Mouse (Mus musculus): ENCODE data around the gene Sppl2c. TPM values are rescaled to one million over a fixed set of nuclear protein-coding genes. Genes with fewer than 3 reads are reported as not detected.
A peak's percentile ranks its signal among the peaks of the same experiment; 100 is the strongest.

The Sppl2c gene
- total RNA-seq, 1 experiment: not detected

DNA sequence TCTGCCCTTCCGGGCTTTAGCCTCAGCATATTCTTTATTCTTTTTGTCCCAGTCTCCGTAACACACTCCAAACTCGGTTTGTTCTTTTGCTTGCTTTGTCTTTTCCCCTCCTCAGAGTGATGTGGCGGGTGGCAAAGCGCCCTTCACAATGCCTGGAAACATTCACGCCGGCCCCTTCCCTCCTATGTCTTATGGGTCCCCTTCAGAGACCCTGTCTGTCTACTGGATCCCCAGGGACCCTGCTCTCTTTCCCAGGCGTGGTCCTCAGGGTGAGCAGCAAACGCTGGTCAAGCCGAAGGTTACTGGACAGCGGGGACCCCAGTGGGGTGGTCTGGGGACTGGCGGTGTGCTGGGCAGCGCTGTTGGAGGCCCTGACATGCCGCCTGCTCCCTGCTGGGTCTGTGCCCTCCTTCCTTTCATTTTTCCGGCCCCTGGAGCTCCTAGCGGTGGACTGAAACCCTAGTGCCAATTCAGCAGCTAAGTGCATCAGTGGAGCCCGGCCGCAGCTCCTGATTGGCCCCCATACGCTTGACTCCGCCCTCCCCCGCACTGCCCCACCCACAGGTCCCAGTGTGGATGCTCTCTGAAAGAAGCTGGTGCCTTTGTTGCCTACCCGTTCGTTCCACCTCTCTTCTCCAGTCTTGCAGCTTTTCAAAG is 28.4 kb upstream of the Sppl2c start:
- Histone ChIP-seq H3K27ac (ENCODE audit: insufficient read depth, low read depth, low read length, poor library complexity, severe bottlenecking) (no peak overlapping the region), H3K4me1 (ENCODE audit: control insufficient read depth in 2 of 2, insufficient read depth in 2 of 2, low read length in 2 of 2, poor library complexity in 1 of 2) (no peaks in the 10 kb centered on the region), H3K9ac (ENCODE audit: insufficient read depth, low read depth, low read length, poor library complexity, severe bottlenecking) (no peak overlapping the region), H3K9me3 (ENCODE audit: control insufficient read depth, insufficient read depth, low read depth, low read length) (no peaks in the 10 kb centered on the region), H3K4me3 (ENCODE audit: insufficient read depth in 1 of 2, low read depth in 1 of 2, low read length in 2 of 2, poor library complexity in 1 of 2, severe bottlenecking in 1 of 2) (peak overlapping the region; percentile 39 to 59), H3K36me3 (ENCODE audit: control insufficient read depth, insufficient read depth, low read length, poor library complexity, severe bottlenecking) (no peaks in the 10 kb centered on the region)
- in situ Hi-C loops (cut with MboI; ENCODE audit: low sequenced_read_pairs in 2 of 2, unreplicated experiment in 2 of 2): no loop called here
- peak; percentile 77 for DNase-seq (ENCODE audit: low read depth, low spot score)
- no peak for TF ChIP-seq CHD2 (IDR thresholded peaks at IDR 0.05; ENCODE audit: low read depth, low read length)
- TF ChIP-seq MAFK (IDR thresholded peaks at IDR 0.05; ENCODE audit: insufficient read depth, low read depth, low read length): 0 out of 2 replicates have a peak, but pooled peaks have one; percentile 15
- TF ChIP-seq HCFC1 (IDR thresholded peaks at IDR 0.05; ENCODE audit: borderline replicate concordance, insufficient read depth, low read length): no peak
- no peak for TF ChIP-seq ZNF384 (IDR thresholded peaks at IDR 0.05; ENCODE audit: low read depth, low read length)
- TF ChIP-seq ZC3H11A (IDR thresholded peaks at IDR 0.05; ENCODE audit: borderline replicate concordance, low read depth, low read length): no peak

DNA sequence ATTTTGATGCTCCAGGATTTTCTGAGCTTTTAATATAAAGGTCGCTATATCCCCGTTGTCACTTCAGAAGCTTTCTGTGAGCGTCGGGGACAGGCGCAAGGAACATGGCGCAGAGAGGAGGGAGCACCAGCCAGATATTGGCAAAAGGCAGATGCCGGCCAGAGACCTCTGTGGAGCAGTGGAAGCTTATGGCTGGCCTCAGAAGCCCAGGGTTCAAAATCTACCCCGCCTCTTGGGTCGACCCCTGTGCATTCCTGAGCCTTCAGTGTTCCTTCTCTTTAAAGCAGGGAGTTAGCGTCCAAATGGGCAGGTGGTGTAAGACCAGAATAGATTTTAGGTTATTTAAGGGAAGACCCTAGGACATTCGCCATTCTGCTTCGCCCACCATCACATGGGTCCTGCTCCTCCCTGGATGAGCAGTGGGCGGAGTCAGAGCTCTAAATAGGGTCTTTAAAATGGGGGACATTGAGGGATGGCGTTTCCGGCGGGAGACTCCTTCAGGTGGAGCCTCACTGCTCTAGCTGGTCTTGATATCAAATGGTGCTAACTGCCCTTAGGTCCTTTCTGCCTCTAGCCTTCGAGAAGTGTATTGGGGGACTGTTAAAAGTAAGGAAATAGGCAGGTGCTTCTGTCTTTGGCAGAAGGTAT is 27.7 kb upstream of the Sppl2c start:
- H3K9ac ChIP-seq (ENCODE audit: insufficient read depth, low read depth, low read length, poor library complexity, severe bottlenecking): no peak overlapping the region
- no peaks in the 10 kb centered on the region for H3K4me1 ChIP-seq (ENCODE audit: control insufficient read depth in 2 of 2, insufficient read depth in 2 of 2, low read length in 2 of 2, poor library complexity in 1 of 2)
- no peak overlapping the region for H3K27ac ChIP-seq (ENCODE audit: insufficient read depth, low read depth, low read length, poor library complexity, severe bottlenecking)
- no peak for DNase-seq (ENCODE audit: low read depth, low spot score)
- in situ Hi-C loops (cut with MboI; ENCODE audit: low sequenced_read_pairs in 2 of 2, unreplicated experiment in 2 of 2): no loop called here
- peak overlapping the region; percentile 32 to 59; a peak in 3 of 4 replicates for H3K4me3 ChIP-seq (ENCODE audit: insufficient read depth in 1 of 2, low read depth in 1 of 2, low read length in 2 of 2, poor library complexity in 1 of 2, severe bottlenecking in 1 of 2)
- H3K9me3 ChIP-seq (ENCODE audit: control insufficient read depth, insufficient read depth, low read depth, low read length): no peaks in the 10 kb centered on the region
- no peaks in the 10 kb centered on the region for H3K36me3 ChIP-seq (ENCODE audit: control insufficient read depth, insufficient read depth, low read length, poor library complexity, severe bottlenecking)
- no peak for TF ChIP-seq ZNF384 (IDR thresholded peaks at IDR 0.05; ENCODE audit: low read depth, low read length)
- TF ChIP-seq MAFK (IDR thresholded peaks at IDR 0.05; ENCODE audit: insufficient read depth, low read depth, low read length): no peak

DNA sequence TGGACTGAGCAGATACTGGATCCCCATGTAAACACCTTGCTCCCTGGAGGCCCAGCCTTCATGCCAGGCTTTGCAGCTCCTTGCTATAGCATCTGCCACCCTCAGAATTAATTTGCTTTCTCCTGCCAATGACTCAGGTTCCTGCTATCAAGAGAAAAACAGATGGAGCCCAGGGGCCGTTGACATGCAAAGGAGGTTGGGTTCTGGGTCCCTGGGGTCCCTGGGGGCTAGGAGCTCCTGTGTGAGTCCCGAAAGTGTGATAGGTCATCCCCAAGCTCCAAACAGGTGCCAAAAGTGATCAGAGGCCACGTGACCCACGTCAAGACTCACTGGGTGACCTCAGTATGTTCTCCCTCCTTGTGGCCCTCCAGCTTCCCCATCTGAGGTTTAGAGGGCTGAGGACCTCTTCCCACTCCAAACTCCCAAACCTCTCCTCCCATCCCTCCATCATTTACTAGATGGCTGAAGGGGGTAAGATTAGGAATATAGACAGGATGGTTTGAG is 26.3 kb upstream of the Sppl2c start:
- Histone ChIP-seq H3K27ac (ENCODE audit: insufficient read depth, low read depth, low read length, poor library complexity, severe bottlenecking) (no peak overlapping the region), H3K4me1 (ENCODE audit: control insufficient read depth in 2 of 2, insufficient read depth in 2 of 2, low read length in 2 of 2, poor library complexity in 1 of 2) (no peaks in the 10 kb centered on the region), H3K4me3 (ENCODE audit: insufficient read depth in 1 of 2, low read depth in 1 of 2, low read length in 2 of 2, poor library complexity in 1 of 2, severe bottlenecking in 1 of 2) (no peak overlapping the region), H3K9ac (ENCODE audit: insufficient read depth, low read depth, low read length, poor library complexity, severe bottlenecking) (no peak overlapping the region), H3K36me3 (ENCODE audit: control insufficient read depth, insufficient read depth, low read length, poor library complexity, severe bottlenecking) (no peaks in the 10 kb centered on the region), H3K9me3 (ENCODE audit: control insufficient read depth, insufficient read depth, low read depth, low read length) (no peaks in the 10 kb centered on the region)
- no peak for DNase-seq (ENCODE audit: low read depth, low spot score)
- in situ Hi-C loops (cut with MboI; ENCODE audit: low sequenced_read_pairs in 2 of 2, unreplicated experiment in 2 of 2): loop anchor here in 1 of 2 experiments (10.0 kb wide), 1 partner anchor 165 kb away; no protein-coding TSS in a partner anchor
- TF ChIP-seq ZNF384 (IDR thresholded peaks at IDR 0.05; ENCODE audit: low read depth, low read length) (no peak), CHD2 (IDR thresholded peaks at IDR 0.05; ENCODE audit: low read depth, low read length) (no peak), HCFC1 (IDR thresholded peaks at IDR 0.05; ENCODE audit: borderline replicate concordance, insufficient read depth, low read length) (no peak), MAFK (IDR thresholded peaks at IDR 0.05; ENCODE audit: insufficient read depth, low read depth, low read length) (no peak), ZC3H11A (IDR thresholded peaks at IDR 0.05; ENCODE audit: borderline replicate concordance, low read depth, low read length) (no peak)

DNA sequence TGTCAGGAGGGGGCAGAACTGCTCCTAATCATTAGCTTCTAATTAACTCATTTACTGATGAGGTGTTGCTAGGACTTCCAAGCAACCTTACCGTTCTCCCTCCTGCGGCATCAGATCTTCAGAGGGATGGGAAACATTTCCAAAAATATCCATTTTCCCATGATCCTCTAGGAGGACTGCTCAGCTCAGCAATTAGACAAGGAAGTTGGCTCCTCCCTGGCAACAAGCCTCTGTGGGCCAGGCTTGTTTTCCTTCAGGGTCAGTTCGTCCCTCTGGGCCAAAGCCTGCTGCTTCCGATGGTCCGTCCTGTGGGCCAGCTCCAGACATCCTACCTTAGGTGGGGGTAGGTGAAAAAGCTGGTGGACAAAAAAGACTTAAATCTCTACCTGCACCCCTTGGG is 25.0 kb upstream of the Sppl2c start:
- in situ Hi-C loops (cut with MboI; ENCODE audit: low sequenced_read_pairs in 2 of 2, unreplicated experiment in 2 of 2): loop anchor here in 1 of 2 experiments (10.0 kb wide), 1 partner anchor 166 kb away; no protein-coding TSS in a partner anchor

More for the DNA sequence above, 25.0 kb upstream of the Sppl2c start:
- Histone ChIP-seq H3K4me3 (ENCODE audit: insufficient read depth in 1 of 2, low read depth in 1 of 2, low read length in 2 of 2, poor library complexity in 1 of 2, severe bottlenecking in 1 of 2) (no peak overlapping the region), H3K9ac (ENCODE audit: insufficient read depth, low read depth, low read length, poor library complexity, severe bottlenecking) (no peak overlapping the region), H3K9me3 (ENCODE audit: control insufficient read depth, insufficient read depth, low read depth, low read length) (no peaks in the 10 kb centered on the region), H3K4me1 (ENCODE audit: control insufficient read depth in 2 of 2, insufficient read depth in 2 of 2, low read length in 2 of 2, poor library complexity in 1 of 2) (no peaks in the 10 kb centered on the region), H3K27ac (ENCODE audit: insufficient read depth, low read depth, low read length, poor library complexity, severe bottlenecking) (no peak overlapping the region), H3K36me3 (ENCODE audit: control insufficient read depth, insufficient read depth, low read length, poor library complexity, severe bottlenecking) (no peaks in the 10 kb centered on the region)
- TF ChIP-seq HCFC1 (IDR thresholded peaks at IDR 0.05; ENCODE audit: borderline replicate concordance, insufficient read depth, low read length): no peak
- TF ChIP-seq MAFK (IDR thresholded peaks at IDR 0.05; ENCODE audit: insufficient read depth, low read depth, low read length): no peak
- TF ChIP-seq ZC3H11A (IDR thresholded peaks at IDR 0.05; ENCODE audit: borderline replicate concordance, low read depth, low read length): no peak
- no peak for TF ChIP-seq CHD2 (IDR thresholded peaks at IDR 0.05; ENCODE audit: low read depth, low read length)
- TF ChIP-seq ZNF384 (IDR thresholded peaks at IDR 0.05; ENCODE audit: low read depth, low read length): no peak
- no peak for DNase-seq (ENCODE audit: low read depth, low spot score)
